Mouse (Mus musculus) limb, embryonic 13.5 days (tissue): Measurements from ENCODE around the gene Kirrel3. TPM values are rescaled to one million over a fixed set of nuclear protein-coding genes. Genes with fewer than 3 reads are reported as not detected.

Experiments
- ATAC-seq: fragments of 200-750 bp; cut with Nextera tagmentation; 2 replicates; pipeline ENCODE4 v1.8.0; 2017; ENCODE audit warnings: low read depth, moderate number of reproducible peaks, moderate TSS enrichment; ENCODE audit not compliant: low FRiP score
- H3K27ac ChIP-seq: fragments of 300-500 bp; sonication (generic); 2 replicates; pipeline ENCODE4 v1.5.1; 2015; ENCODE audit warnings: inconsistent platforms, mild to moderate bottlenecking, moderate library complexity
- H3K27me3 ChIP-seq: fragments of 300-500 bp; sonication (generic); 2 replicates; pipeline ENCODE4 v1.6.1; 2015; ENCODE audit warnings: mild to moderate bottlenecking, inconsistent platforms
- H3K36me3 ChIP-seq: fragments of 300-500 bp; sonication (generic); 2 replicates; pipeline ENCODE4 v1.6.1; 2015; ENCODE audit warnings: inconsistent platforms, mild to moderate bottlenecking, moderate library complexity
- H3K4me1 ChIP-seq: fragments of 300-500 bp; sonication (generic); 2 replicates; pipeline ENCODE4 v1.6.1; 2015; ENCODE audit warnings: inconsistent platforms
- H3K4me2 ChIP-seq: fragments of 300-500 bp; sonication (generic); replicated peaks from 2 replicates; pipeline ENCODE4 v1.6.1; 2015; ENCODE audit warnings: inconsistent platforms, mild to moderate bottlenecking, moderate library complexity
- H3K4me3 ChIP-seq: fragments of 300-500 bp; sonication (generic); 2 replicates; pipeline ENCODE4 v1.5.1; 2015; ENCODE audit warnings: moderate library complexity, mild to moderate bottlenecking, inconsistent platforms
- H3K9ac ChIP-seq: fragments of 300-500 bp; sonication (generic); 2 replicates; pipeline ENCODE4 v1.6.1; 2015; ENCODE audit warnings: mild to moderate bottlenecking, inconsistent platforms
- H3K9me3 ChIP-seq: fragments of 300-500 bp; sonication (generic); 2 replicates; pipeline ENCODE4 v1.6.1; 2016; ENCODE audit warnings: inconsistent platforms
- WGBS: fragments of 180-500 bp; shearing (Covaris S2); methylation state at CpG from one replicate; pipeline ENCODE4 v1.1.7; 2015; 5-methylcytosine and 5-hydroxymethylcytosine counted together
- polyA plus RNA-seq: library from polyadenylated mRNA; unstranded; fragments of >200 nt; fragmentation: Nextera tagmentation; extraction: Ambion mirVana; gene quantifications from 2 replicates; pipeline ENCODE4 v1.2.1, GENCODE M21; 2015

The Kirrel3 gene
- polyA plus RNA-seq, 1 experiment from 2014 or later, result 20.8 TPM

DNA sequence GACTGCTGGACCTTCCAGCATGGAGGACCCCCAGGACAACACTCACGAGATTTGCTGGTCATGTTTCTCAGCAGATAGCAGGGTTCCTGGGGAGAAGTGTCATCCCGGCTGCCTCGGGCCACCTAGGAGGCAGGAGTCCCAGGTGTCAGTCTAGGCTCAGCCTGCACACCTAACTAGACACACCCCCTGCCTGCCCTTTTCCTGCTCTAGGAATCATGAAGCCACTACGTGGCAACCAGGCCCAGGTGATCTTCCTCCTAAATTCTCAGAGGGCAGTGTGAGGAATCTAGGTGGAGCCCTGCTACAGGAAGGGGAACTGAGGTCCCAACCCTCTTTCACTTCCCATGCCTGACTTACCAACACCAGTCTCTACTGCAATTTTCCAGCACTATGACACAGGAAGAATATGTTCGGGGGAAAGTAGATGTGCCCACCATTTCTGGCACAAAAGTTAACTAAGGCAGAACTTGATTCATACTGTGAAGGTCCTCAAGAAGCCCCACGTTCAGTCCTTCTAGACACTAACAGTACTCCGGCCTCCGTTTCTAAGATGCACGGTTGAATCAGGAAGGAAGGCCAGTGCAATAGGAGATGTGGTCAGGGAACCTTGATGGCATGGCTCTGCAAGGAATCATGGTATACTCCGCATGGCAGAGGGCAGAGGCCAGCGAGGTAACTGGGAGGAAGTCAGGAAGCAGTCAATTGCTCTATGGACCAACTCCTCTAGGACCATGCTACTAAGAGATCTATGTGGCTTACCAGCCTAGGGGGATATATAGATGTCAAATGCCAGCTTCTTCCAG lies 570.0 kb downstream of the Kirrel3 start:
- H3K9me3 ChIP-seq, result no peaks in the 10 kb centered on the region
- peaks cover 10% of the 10 kb centered on the region for H3K4me1 ChIP-seq
- peaks cover 38% of the 10 kb centered on the region for H3K36me3 ChIP-seq
- H3K27ac ChIP-seq, result no peak overlapping the region
- no peak for ATAC-seq
- no peaks in the 10 kb centered on the region for H3K27me3 ChIP-seq
- H3K4me3 ChIP-seq, result no peak overlapping the region
- H3K9ac ChIP-seq, result no peak overlapping the region
- 90% methylated on average over 11 of the region's 11 CpGs for WGBS
- H3K4me2 ChIP-seq, result no peak overlapping the region

GRCm38 (mm10) chr9:35056611-35057010 lies 570.9 kb downstream of the Kirrel3 start:
- H3K27me3 ChIP-seq, result no peaks in the 10 kb centered on the region
- WGBS, result 86% methylated on average over 3 of the region's 3 CpGs
- peaks cover 9% of the 10 kb centered on the region; the same call in 1 of the 2 replicates for H3K4me1 ChIP-seq
- no peaks in the 10 kb centered on the region for H3K9me3 ChIP-seq
- no peak overlapping the region for H3K4me2 ChIP-seq
- ATAC-seq, result no peak
- H3K4me3 ChIP-seq, result no peak overlapping the region
- H3K36me3 ChIP-seq, result peaks cover 29% of the 10 kb centered on the region
- no peak overlapping the region for H3K27ac ChIP-seq
- H3K9ac ChIP-seq, result no peak overlapping the region

DNA sequence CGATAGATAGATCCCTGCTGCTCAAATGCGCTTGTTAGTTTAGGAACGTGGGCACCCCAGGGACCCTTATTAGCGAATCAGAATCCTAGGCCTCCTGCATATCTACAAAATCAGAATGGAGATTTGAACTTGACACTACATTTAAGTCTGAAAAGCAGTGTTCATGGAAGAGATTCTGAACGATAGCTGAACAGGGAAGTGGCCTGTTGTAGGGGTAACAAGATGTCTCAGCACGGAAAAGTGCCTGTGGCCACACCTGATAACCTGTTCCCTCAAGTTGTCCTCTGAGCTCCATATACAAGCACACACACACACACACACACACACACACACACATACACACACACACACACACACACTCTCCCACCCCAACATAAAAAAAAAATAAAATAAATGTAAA lies 571.9 kb downstream of the Kirrel3 start:
- 82% methylated on average over 6 of the region's 6 CpGs for WGBS
- Histone ChIP-seq H3K4me3 (no peak overlapping the region), H3K4me1 (peaks cover 9% of the 10 kb centered on the region; the same call in 1 of the 2 replicates), H3K9ac (no peak overlapping the region), H3K27me3 (no peaks in the 10 kb centered on the region), H3K9me3 (no peaks in the 10 kb centered on the region), H3K27ac (no peak overlapping the region), H3K4me2 (no peak overlapping the region), H3K36me3 (peaks cover 19% of the 10 kb centered on the region)
- no peak for ATAC-seq

- no peak for ATAC-seq
- 58% methylated on average over 4 of the region's 4 CpGs for WGBS
- Histone ChIP-seq H3K9me3 (no peaks in the 10 kb centered on the region), H3K27ac (no peak overlapping the region), H3K9ac (no peak overlapping the region), H3K4me2 (no peak overlapping the region), H3K27me3 (no peaks in the 10 kb centered on the region), H3K4me3 (no peak overlapping the region), H3K4me1 (peaks cover 9% of the 10 kb centered on the region; the same call in 1 of the 2 replicates), H3K36me3 (peaks cover 14% of the 10 kb centered on the region)
Observed at GRCm38 (mm10) chr9:35058186-35058585, 572.5 kb downstream of the Kirrel3 start.

- no peak for ATAC-seq
- Histone ChIP-seq H3K9me3 (no peaks in the 10 kb centered on the region), H3K9ac (no peak overlapping the region), H3K4me3 (no peak overlapping the region), H3K4me2 (no peak overlapping the region), H3K36me3 (peaks cover 9% of the 10 kb centered on the region), H3K27ac (no peak overlapping the region), H3K27me3 (no peaks in the 10 kb centered on the region), H3K4me1 (peaks cover 9% of the 10 kb centered on the region; the same call in 1 of the 2 replicates)
- WGBS, result 96% methylated on average over 2 of the region's 2 CpGs
Observed at GRCm38 (mm10) chr9:35058596-35059354, 573.1 kb downstream of the Kirrel3 start.

DNA sequence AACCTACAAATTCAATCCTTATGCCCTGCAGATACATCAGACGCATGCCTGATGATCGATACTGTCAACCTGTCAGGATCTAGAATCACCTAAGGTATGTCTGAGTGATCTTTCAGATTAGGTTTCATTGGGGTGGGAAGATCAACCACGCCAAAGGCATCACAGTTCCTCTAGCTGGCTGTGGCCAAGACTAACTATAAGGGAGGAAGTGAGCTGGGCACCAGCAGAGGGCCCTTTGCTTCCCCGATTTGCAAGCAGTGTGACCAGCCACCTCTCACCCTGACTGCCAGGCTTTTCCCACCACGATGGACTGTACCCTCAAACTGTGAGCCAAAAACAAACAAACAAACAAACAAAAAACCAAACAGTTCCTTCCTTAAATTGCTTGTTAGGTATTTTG lies 574.2 kb downstream of the Kirrel3 start:
- H3K36me3 ChIP-seq, result no peaks in the 10 kb centered on the region
- no peak overlapping the region for H3K9ac ChIP-seq
- no peak for ATAC-seq
- 86% methylated on average over 5 of the region's 5 CpGs for WGBS
- H3K9me3 ChIP-seq, result no peaks in the 10 kb centered on the region
- peaks cover 9% of the 10 kb centered on the region; the same call in 1 of the 2 replicates for H3K4me1 ChIP-seq
- no peaks in the 10 kb centered on the region for H3K27me3 ChIP-seq
- H3K4me3 ChIP-seq, result no peak overlapping the region
- H3K4me2 ChIP-seq, result no peak overlapping the region
- no peak overlapping the region for H3K27ac ChIP-seq

DNA sequence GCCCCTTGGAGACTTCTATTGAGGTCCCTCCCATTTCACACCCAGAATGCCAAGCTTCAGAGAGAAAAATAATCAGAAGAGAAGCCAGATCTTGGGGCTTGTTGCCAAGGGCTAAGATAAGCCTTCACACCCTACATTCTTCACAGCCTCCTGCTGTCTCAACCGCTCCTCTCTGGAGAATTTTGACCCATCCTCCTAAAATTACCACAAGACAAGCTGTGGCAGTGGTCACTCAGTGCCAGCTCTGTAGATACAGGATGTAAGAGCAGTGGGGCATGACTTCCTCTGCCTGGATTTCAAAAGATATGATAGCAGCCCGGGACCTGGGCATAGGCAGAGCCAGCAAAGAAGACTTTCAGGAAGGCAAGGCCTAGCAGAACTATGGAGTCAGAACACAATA lies 575.8 kb downstream of the Kirrel3 start:
- H3K4me3 ChIP-seq, result no peak overlapping the region
- 82% methylated on average over 2 of the region's 2 CpGs for WGBS
- no peak overlapping the region for H3K9ac ChIP-seq
- peaks cover 9% of the 10 kb centered on the region; the same call in 1 of the 2 replicates for H3K4me1 ChIP-seq
- H3K36me3 ChIP-seq, result no peaks in the 10 kb centered on the region
- no peaks in the 10 kb centered on the region for H3K27me3 ChIP-seq
- H3K4me2 ChIP-seq, result no peak overlapping the region
- ATAC-seq, result no peak
- no peak overlapping the region for H3K27ac ChIP-seq
- H3K9me3 ChIP-seq, result no peaks in the 10 kb centered on the region
